Mouse (Mus musculus): ENCODE results near the gene Klk9.
A peak's percentile ranks its signal among the peaks of the same experiment; 100 is the strongest.

The Klk9 gene

DNA sequence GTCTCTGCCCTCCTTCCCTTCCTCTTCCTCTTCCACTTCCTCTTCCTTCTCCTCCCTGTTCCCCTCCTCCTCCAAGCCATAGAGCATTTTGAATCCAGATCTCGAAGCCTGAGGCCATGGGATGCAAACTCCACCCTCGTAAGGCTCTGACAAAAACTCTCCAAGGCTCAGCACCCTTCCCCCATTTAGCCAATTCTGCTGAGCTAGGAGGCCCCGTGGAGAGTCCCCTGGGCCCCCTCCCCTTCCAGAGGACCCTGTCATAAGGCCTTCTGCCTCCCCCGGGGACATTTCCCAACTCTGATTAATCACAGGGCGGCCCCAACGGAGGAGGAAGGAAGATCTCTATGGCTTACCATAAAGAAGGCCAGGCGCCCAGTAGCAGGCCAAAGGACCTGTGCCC lies at the start of gene Klk9:
Gene Klk9 (plus strand): TSS at position 301 of the 400 bp plus-strand sequence.
- no peak for ATAC-seq (ENCODE audit: low TSS enrichment)

DNA sequence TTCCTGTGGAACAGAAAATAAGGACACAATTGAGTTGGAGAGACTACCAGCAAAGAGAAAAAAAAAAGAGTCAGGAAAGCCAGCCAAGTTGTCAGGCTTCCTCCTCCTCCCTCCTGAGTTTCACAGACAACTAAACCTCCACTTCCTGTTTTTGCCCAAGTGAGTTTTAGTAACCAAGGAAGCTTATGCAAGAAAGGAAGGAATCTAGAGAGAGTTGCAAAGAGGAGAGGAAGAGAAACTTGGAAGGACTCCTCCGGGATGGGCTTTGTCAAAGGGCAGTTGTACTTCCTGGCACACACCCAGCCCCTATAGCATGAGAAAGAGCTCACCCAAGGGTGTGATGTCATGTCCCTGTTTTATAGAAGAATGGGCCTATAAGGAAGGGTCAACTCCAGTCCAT lies 43.9 kb upstream of the Klk9 start:
- ATAC-seq (ENCODE audit: low TSS enrichment): peak; percentile 47; the same call in 1 of the 2 replicates

DNA sequence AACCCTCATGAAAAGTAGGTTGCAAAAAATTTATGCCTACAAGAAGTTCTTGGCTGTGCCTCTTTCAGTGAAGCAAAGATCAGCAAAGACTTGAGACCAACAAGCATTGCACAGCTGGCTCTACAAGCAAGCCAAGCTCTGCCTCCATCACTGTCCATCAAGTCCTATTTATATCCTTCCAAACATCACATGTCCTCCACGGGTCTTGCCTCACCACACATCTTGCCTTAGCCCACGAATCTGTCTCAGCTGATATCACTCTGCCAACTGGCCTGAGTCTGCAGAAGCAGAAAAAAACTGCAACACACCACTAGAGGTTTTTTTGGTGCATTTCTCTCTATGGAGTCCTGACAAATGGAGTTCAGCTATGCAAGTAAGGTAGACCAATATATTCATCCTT lies 38.9 kb upstream of the Klk9 start:
- ATAC-seq (ENCODE audit: low TSS enrichment): no peak

DNA sequence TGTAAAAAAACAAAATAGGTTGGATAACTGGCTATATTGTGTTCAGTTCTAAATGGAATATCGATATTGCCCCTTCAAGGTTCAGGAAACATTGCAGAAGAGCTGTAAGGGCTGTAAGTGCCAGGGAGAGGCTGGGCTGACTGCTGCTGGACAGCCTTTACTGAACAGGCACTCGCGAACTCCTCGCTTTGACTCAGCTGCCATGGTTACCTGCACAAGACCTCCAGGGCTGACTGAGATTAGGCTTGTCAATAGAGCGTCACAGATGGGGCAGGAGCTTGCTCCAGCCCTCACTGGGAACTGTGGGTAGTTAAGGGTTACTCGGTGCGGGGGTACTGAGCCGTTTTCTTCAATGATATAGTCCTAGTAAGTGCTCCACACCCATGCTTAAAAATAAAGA lies 25.2 kb upstream of the Klk9 start:
- no peak for ATAC-seq (ENCODE audit: low TSS enrichment)

DNA sequence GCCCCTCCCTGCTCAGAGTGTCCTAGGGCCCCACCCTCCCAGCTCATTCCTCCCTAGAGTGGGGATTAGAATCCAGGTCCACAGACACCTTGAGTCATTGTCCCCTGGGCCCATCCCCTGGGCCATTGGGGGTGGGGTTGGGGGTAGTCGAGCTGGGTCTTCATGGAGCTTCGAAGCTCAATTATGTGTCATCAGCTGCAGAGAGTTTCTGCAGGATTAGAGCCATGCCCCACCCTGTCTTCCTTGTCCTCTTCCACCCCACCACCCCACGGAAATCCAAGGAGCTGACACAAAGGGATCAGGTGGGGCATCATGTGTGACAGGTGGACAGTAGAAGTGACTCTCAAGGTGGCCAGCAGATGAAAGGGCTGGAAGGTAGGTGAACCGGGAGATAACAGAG lies 23.1 kb upstream of the Klk9 start, which contains the start of gene Klk12:
Gene Klk12 (plus strand): TSS at position 301 of the 400 bp plus-strand sequence.
- ATAC-seq (ENCODE audit: low TSS enrichment): no peak

- no peak for ATAC-seq (ENCODE audit: low TSS enrichment)
Measured at GRCm38 (mm10) chr7:43769636-43770035, 22.1 kb upstream of the Klk9 start.

DNA sequence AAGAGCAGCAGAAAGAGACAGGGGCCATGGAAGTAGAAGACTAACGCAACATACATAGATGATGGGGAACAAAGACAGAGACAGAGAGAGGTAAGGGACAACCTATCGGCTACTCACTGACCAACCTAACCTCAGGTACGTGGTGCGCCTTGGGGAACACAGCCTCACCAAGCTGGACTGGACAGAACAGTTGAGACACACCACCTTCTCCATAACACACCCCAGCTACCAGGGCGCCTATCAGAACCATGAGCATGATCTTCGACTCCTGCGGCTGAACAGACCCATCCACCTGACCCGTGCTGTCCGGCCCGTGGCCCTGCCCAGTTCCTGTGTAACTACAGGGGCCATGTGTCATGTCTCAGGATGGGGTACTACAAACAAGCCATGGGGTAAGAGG lies 21.0 kb upstream of the Klk9 start:
- ATAC-seq (ENCODE audit: low TSS enrichment): no peak

- no peak for ATAC-seq (ENCODE audit: low TSS enrichment)
Measured at GRCm38 (mm10) chr7:43771916-43772315, 19.8 kb upstream of the Klk9 start.

- ATAC-seq (ENCODE audit: low TSS enrichment): no peak
Measured at GRCm38 (mm10) chr7:43772901-43773300, 18.8 kb upstream of the Klk9 start.

DNA sequence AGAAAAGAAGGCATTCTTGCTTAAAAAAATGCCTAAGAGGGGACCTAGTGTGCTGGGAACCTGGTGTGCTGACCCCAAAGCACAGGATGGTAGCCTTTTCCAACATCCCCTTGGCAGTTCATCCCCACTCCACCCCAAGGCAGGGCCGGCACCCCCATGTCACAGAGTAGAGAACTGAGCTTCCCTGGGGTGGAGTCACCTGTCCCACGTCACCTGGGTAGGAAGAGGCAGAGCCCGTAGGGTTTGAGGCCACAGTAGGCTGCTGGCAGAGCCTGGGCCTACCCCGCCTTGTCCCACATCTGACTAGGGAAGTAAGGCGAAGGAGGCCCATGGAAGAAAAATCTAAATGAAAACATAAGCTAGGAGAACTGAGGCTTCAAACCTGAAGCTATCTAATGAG lies 17.3 kb upstream of the Klk9 start, which contains the start of gene Klk11:
Gene Klk11 (plus strand): TSS at position 241 of the 400 bp plus-strand sequence.
- no peak for ATAC-seq (ENCODE audit: low TSS enrichment)

DNA sequence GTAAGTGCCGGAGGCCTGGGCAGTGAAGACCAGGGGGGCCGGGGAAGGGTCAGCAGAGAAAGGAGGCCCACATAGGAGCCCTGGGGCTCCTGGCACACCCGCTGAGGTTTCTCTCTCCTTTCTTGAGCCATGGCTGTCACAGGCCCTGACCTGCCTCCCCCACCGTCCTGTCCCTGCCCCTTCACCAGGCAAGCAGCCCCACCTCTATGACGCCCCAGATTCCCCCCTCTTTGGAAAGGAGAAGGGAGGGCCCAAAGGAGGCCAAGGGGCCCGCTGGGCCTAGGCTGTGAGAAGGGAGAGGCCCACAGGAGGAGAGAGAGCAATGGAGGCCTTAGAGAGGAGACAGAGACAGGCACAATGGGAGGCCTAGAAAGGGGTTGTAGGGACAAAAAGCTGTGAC lies 16.9 kb upstream of the Klk9 start:
- ATAC-seq (ENCODE audit: low TSS enrichment): no peak

DNA sequence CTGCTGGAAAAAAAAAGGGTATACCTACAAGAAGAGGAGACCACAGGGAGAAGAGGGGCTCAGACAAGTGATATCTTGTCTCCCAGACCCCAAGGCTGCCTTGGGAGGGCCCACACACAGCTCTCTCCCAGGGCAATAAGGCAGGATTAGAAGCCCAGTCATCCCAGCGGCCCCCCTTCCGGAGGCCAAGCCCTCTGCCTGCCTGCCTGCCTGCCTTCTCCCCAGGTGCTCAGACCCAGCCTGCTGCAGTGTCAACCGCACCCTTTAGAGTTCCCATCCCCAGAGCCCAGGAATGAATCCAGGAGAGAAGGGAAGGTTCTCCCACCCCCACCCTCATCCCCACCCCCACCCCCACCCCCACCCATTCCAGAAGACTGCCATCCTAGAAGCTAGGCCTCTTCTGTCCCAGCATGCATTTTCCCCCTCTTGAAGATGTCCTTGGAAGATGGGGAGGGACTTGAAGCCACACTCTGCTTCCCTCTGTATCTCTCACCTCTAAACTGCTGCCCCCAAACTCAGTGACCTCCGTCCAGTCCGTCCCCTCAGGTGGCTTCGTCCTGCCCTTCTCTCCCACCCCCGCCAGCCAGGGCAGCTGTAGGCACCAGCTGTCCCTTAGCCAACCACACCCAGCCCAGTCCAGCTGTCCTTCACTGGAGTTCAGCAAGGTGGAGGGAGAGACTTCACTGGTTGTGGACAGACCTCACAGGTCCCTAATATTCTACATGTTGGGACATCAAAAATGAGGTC lies 16.2 kb upstream of the Klk9 start:
- ATAC-seq (ENCODE audit: low TSS enrichment): no peak

DNA sequence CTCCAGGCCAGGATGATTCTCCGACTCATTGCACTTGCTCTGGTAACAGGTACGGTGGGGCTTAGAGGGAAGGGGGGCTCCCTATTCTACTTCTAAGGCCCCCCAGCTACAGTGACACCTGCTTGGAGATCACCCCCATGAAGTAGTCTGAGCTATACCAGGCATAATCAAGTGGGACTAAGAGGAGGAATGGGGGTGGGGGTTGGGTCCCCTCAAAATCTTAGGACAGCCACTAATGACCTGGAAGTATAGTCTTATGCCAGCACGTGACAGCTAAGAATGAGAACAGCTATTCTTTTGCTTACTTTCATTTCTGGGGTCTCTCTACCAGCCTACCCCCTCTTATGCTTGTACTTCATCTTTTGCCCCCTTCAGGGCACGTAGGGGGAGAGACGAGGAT lies 15.2 kb upstream of the Klk9 start:
- no peak for ATAC-seq (ENCODE audit: low TSS enrichment)

DNA sequence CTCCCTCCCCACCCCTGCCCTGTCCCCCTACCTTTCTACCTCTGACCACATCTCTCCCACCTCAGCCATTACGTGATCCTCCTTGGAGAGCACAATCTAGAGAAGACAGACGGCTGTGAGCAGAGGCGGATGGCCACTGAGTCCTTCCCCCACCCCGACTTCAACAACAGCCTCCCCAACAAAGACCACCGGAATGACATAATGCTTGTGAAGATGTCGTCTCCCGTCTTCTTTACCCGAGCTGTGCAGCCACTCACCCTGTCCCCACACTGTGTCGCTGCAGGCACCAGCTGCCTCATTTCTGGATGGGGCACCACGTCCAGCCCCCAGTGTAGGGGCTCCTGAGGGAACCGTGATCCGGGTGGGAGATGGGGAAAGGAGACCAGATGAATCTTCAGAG lies 14.3 kb upstream of the Klk9 start:
- no peak for ATAC-seq (ENCODE audit: low TSS enrichment)

- no peak for ATAC-seq (ENCODE audit: low TSS enrichment)
Measured at GRCm38 (mm10) chr7:43778176-43778970, 13.3 kb upstream of the Klk9 start.

DNA sequence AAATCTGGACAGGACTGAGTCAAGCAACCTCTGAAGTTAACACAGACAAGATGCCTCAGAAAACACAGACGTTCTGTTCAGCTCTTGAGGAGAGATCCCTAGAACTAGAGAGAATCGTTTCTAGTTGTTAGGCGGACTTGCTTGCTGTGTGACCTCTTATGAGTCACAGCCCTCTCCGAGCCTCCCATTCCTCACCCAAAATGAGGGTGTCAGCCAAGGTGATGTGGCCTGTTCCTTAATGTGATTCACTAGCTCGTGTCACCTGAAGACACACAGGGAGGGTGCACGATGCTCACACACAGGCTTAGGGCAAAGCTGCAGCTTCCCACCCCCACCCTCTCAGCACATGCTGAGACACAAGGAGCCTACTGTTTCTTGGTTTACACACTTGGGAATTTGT lies 11.4 kb upstream of the Klk9 start:
- no peak for ATAC-seq (ENCODE audit: low TSS enrichment)

DNA sequence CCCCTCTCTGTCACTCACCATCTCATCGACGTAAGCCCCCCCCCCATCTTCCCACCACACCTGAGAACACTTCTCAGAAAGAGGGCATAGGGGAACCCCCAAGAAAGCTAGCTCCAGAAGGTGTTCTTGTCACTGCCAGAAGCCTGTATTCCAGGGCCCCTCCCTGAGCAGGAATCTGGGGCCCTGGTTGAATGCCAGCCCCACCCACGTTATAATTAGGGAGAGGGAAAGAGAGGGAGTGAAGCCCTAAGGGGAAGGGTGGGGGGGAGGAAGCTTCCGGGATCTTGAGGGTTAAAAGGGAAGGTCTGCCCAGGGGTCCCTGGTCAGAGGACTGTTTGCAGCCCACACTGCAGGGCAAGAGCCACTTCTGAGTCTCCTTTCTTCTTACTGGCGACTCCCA lies 10.9 kb upstream of the Klk9 start, which contains the start of gene Klk10:
Gene Klk10 (plus strand): TSS at position 290 of the 400 bp plus-strand sequence.
- ATAC-seq (ENCODE audit: low TSS enrichment): no peak

DNA sequence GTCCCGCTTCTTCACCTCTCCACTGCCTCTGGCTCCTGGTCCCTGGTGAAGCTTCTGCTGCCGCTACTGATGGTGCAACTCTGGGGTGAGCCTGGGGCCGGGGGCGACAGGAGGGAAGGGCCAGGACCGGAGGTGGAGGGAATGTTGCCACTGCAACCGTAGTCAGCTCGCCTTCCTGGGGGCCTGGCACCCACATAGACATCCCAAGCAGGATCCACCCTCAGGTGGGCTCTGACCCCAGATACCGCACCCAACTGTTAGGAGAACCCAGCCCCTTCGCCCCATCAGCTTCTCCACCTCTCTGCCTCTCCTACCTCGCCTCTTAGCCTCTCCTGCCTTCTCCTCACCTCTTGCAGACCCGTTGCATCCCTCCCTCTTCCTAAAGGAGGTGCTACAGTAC lies 10.2 kb upstream of the Klk9 start:
- no peak for ATAC-seq (ENCODE audit: low TSS enrichment)

DNA sequence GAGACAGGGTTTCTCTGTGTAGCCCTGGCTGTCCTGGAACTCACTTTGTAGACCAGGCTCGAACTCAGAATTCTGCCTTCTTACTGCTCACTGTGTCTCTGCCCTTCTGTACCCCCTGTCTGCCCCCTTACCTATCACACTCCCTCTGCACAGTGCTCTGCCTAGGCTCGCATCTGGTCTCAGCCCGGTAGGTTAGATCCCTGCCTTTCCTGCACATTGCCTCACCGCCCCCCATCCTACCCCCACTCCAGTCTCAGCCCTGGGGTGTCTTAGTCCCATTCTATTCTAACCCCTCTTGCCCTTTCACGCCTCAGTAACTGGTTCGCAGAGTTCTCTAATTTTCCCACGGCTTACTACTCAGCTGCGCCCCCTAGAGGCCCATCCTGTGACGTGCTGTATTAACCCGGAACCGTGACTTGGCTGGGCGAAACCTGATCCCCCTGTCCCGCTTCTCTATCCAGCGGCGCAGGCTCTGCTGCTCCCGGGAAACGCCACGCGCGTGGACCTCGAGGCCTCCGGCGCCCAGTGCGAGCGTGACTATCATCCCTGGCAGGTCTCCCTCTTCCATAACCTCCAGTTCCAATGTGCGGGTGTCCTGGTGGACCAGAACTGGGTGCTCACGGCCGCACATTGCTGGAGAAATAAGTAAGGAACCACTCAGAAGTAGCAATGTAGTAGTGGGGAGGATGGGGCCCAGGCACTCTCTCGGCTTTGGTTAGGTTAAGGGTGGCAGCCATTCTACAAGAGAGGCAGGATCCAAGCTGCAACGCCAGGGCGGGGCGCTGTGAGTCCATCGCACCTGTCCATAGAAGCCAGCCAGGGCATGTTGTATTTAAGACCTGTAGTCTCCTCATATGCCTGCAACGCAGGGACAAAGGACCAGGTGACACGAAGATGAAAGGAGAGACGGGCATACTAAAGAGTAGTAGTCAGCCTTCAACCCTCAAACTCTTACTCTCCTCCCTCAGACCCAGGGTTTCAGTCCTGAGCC lies 9.1 kb upstream of the Klk9 start:
- peak; percentile 72 for ATAC-seq (ENCODE audit: low TSS enrichment)

DNA sequence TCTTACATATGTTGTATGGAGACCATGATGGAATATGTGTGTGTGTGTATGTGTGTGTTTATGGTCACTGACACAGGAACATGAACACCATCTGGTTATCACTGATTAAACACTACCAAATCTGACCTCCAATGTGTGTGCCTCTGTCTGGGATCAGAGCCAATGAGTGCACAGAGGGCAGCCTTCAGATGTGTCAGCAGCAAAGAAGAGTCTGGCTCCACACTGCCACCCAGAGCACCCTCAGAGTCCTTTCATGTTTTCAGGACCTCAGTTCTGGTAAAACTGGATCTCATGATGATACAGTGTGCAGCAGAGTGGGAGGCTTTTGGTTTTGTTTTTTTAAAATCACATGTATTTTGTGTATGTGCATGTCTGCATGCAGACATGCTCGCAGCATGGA lies 6.4 kb upstream of the Klk9 start:
- ATAC-seq (ENCODE audit: low TSS enrichment): no peak

- ATAC-seq (ENCODE audit: low TSS enrichment): no peak; the same call in 1 of the 2 replicates
Measured at GRCm38 (mm10) chr7:43788096-43788495, 3.6 kb upstream of the Klk9 start.

GRCm38 (mm10) chr7:43789295-43789694 lies 2.4 kb upstream of the Klk9 start:
- ATAC-seq (ENCODE audit: low TSS enrichment): no peak
